Mouse (Mus musculus) limb, embryonic 13.5 days (tissue): ENCODE data around the gene Gm21983. TPM values are rescaled to one million over a fixed set of nuclear protein-coding genes. Genes with fewer than 3 reads are reported as not detected.

ENCODE experiments used
- microRNA counts: library from miRNA; unstranded; fragments of <30 nt; microRNA quantifications from one replicate; lab custom pipeline; 2016
- microRNA-seq: library from miRNA; unstranded; fragments of <30 nt; microRNA quantifications from one replicate; pipeline ENCODE4, GENCODE M21; 2016
- polyA plus RNA-seq: library from polyadenylated mRNA; unstranded; fragments of >200 nt; fragmentation: Nextera tagmentation; extraction: Ambion mirVana; gene quantifications from 2 replicates; pipeline ENCODE4 v1.2.1, GENCODE M21; 2015

Gm21983 gene
- polyA plus RNA-seq, 1 experiment from 2014 or later: 4.5 TPM

MicroRNAs within 50 kb of the gene (microRNA counts, 519-probe panel; counts per million panel counts)
- microRNA mmu-miR-1191 (lab: Ali Mortazavi, UCI): not detected

Small RNA genes within 50 kb of the gene (microRNA-seq; reads per million reads assigned to microRNA genes)
- gene Mir1191 (1.4 reads per million), gene Mir3101 (0.70 reads per million)

Other genes with a start within 250 kb of the Gm21983 start
- gene Cyp2a22, start 241.7 kb downstream of the Gm21983 start, polyA plus RNA-seq: not detected in 2 replicates
- not detected in 2 replicates for gene Cyp2a12, start 152.0 kb downstream of the Gm21983 start, polyA plus RNA-seq
- gene Cyp2f2, start 61.2 kb downstream of the Gm21983 start, polyA plus RNA-seq: not detected in 2 replicates
- 0.33 TPM in 1 of 2 replicates, not detected in the other for gene Cyp2t4, start 27.4 kb downstream of the Gm21983 start, polyA plus RNA-seq
- gene Egln2, start 14.3 kb downstream of the Gm21983 start, polyA plus RNA-seq: 74.3 and 76.0 TPM in 2 replicates
- 69.4 and 71.7 TPM in 2 replicates for gene Rab4b, start 2.2 kb downstream of the Gm21983 start, polyA plus RNA-seq
- gene Mia, start 71 bp upstream of the Gm21983 start, polyA plus RNA-seq: 126 and 145 TPM in 2 replicates
- gene BC024978, start 14.7 kb upstream of the Gm21983 start, polyA plus RNA-seq: 3.6 TPM in 2 replicates
- 285 TPM in 2 replicates for gene Snrpa, start 15.2 kb upstream of the Gm21983 start, polyA plus RNA-seq
- 6.6 and 7.2 TPM in 2 replicates for gene Itpkc, start 47.6 kb upstream of the Gm21983 start, polyA plus RNA-seq
- gene Coq8b, start 51.9 kb upstream of the Gm21983 start, polyA plus RNA-seq: 17.7 and 18.5 TPM in 2 replicates
- gene Numbl, start 77.3 kb upstream of the Gm21983 start, polyA plus RNA-seq: 32.3 and 34.1 TPM in 2 replicates
- 25.8 and 29.3 TPM in 2 replicates for gene Ltbp4, start 156.6 kb upstream of the Gm21983 start, polyA plus RNA-seq
- gene Shkbp1, start 174.9 kb upstream of the Gm21983 start, polyA plus RNA-seq: 49.2 and 54.5 TPM in 2 replicates
- gene Gm20479, start 176.3 kb upstream of the Gm21983 start, polyA plus RNA-seq: not detected in 2 replicates